Mouse (Mus musculus) spleen, adult 12 weeks (tissue): Measurements from ENCODE around the gene Gabrb1.
"Not testable (repeated sequence)": the region's sequence is repeated elsewhere in the genome, so short reads cannot be mapped to it uniquely, and the experiment has no call there.

Experiments
- DNase-seq: peaks from one replicate; pipeline ENCODE4 v3.0.0; 2022; ENCODE audit warnings: low spot score

Gene Gabrb1

DNA sequence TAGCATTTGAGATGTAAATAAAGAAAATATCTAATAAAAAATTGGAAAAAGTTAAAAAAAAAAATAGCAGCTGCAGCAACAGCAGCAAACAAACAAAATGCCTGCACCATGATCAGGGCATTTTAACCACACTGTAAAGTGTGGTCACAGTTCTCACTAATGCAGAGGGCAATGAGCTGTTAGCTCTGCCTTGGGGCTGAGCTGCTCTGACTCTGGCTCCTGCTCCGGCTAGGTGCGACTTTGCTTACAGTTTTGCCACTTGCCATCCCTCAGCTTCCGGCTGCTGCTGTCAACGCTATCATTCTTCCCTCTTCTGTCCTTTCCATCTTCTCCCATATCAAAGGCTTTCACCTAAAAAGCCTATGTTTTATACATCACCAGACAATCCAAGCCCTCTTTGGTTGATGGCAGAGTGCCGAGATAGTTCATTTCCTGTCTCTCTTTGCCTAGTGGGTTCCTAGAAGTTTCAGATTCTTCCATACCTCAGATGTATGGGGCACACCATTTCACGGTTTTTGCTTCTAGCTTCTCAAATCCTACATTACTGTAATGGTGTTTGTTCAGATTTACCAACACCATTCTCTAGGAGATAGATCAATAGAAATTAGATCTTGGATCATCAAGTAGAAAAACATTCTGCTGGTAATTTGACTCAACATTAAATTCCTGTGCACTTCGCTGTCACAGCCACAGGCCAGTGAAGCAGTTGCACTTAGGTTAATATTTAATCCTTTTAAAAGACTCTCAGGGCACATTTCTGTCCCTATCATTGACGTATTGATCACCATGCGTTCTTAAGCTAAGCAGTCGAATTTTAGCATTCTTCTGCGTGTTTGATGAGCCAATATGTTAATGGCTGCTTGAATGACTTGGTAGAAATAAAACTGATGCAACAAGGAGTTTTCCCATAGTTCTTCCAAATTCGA lies 385.6 kb downstream of the Gabrb1 start:
- DNase-seq: no peak

DNA sequence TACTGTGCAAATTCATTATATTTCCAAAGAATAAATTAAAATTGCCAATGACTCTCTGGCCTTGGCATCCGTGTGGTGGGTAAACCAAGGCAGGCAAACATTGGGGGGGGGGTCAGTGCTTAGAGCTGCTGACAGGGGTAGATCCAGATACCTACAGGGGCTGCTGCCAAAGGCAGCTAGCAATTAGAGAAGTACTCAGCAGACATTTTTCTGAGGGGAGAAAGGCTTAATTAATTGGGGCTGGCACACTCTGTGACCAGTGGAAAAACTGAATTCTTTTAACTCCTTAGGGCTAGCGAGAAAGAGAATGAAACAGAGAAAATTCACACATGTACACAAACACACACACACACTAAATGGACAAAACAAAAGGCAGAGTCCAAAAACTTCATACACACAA lies 388.3 kb downstream of the Gabrb1 start:
- DNase-seq: no peak

DNA sequence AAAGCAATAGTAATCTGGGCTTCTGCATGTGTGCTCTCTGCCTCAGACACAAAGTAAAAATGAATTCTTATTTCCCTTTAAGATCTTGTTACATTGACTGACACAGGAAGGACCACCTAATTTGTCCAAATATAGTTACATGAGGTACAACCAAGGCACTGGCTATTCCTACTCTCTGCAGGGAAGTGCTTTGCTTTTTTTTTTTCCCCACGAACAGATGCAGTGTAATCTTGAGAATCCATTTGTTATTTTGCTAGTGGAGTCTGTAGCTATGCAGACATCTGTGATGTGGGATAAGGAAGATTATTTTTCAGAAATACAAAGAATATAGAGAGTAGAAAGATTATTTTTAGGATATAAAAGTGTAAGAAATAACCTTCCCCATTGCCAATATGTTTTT lies 406.2 kb downstream of the Gabrb1 start:
- DNase-seq: no peak

DNA sequence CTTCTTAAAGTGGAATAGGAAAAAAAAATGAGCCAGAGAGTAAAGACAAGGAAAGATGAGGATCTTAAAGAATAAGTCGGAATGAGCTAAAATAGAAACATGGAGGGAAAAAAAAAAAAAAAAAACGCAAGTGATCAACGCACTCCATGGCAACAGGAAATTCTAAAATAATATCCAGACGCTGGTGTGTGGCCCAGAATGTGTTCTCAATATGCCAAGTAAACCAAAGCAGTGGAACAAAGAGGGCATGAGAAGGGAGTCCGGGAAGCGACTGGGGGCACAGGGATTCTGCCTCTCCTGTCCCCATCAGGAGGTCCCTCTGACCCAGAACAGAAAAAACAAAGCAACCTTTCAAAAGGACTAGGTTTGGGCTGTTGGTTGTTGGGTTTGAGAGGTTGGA lies 410.9 kb downstream of the Gabrb1 start:
- no peak for DNase-seq

DNA sequence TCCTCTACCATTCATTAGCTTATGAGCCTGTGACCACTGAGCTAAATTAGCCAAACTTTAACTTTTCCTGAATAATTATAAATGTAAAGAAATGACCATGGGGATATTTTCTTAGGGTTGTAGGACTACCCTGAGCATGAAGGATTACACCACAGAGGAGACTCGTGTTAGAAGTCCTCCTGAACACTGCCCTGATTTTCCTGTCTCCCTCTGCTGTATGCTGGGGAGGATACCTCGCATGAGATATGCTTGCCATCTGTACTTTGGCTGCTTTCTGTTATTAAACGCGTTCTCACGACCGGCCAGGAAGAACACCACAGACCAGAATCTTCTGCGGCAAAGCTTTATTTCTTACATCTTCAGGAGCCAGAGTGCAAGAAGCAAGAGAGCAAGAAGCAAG lies 411.5 kb downstream of the Gabrb1 start:
- not testable (repeated sequence) for DNase-seq

DNA sequence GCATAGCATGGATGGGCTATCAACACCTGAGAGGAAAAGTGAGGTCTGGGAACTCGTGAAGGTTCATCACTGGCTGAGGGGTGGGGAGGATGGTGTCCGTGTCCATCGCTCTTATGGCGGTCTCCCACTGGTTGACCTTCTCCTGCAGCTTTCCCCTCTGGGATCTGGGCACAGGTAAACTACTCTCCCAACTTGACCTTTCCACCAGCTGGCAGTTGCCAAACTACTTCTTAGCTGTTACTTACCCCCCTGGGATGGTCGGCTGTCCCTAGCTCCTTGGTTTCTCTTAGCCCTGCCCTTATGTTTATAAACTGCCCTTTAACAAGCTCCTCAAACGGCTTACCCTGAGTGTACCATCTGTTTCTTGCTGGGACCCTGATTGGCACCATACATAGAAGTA lies 418.9 kb downstream of the Gabrb1 start:
- DNase-seq: no peak

DNA sequence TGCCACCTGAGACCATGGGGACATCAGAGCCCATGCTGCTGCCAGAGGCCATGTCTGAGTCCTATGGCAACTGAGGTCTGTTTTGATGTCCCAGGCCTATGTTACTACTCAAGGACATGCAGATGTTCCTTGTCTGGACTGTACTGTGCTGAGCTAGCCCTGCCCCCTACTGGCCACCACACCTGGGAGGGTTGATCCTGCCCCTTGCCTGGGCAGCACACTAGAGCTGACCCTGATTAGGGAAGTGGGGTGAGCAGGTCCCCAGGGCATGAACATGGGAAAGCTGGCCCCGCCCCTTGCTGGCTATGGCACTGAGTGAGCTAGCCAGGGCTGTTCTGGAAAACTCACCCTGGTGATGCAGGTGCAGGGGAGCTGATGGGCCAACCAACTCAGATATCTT lies 428.6 kb downstream of the Gabrb1 start:
- DNase-seq: no peak

DNA sequence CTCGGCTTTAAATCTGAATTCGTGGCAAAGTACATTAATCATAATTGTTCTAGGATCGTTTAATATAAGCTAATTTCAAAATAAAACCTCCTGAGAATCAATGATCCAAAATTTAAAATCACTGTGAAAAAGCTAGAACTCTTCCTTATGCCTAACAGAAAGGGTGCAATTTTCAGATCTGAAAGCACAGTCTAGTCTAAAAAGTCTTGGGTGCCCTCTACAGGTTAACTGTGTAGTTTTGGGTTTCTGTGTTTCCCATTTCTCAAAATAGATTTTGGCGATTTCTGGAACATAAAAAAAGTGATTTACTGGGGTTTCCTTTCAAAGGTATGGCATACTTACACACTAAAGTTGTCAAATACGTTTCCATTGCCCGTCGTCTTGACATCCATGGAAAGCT lies 436.7 kb downstream of the Gabrb1 start:
- no peak for DNase-seq

DNA sequence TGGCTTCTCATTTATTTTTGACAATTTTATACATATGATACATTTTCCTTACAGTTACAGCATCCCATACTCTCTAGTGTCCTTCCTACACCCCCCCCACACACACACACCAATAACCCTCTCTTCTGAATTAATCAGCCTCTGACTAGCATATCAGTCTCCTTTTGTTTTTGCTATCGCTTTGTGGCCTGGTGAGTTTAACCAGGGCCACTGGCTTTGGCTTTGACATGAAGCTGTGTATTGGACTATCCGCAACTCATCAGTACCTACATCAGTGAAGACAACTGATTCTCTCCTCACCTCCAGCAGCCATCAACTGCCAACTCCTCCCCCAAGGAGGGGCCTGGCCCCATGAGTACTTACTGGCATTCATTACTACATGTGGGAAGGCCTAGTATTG lies 437.1 kb downstream of the Gabrb1 start:
- DNase-seq: no peak

DNA sequence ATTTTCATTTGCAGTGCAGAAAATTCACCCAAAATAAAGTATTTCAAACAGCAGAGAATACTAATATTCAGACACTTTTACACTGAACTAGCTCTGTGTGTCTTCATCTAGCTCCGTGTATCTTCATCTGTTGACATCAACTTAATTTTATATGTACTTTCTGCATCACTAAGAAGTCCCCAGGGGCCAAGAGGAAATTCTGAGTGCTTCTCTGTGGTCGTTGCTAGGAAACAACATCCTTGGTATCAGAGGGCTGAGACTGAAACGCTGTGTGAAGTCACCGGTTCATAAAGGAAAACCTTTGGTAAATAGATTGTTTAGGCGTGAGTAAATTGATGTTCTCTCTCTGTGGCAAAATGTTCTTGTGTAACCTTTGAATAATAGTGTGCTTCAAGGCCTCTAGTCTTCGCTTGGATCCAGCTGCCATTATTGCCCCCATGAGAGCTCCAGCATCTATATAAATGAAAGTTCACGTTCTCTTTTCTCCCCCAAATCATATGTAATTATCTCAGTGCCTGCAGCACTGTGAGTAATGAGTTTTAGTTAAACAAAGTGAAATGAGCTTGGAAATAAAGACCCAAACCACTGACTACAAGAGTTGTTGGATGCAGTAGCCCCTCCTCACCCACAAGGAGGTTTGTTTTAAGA lies 446.5 kb downstream of the Gabrb1 start:
- DNase-seq: no peak

DNA sequence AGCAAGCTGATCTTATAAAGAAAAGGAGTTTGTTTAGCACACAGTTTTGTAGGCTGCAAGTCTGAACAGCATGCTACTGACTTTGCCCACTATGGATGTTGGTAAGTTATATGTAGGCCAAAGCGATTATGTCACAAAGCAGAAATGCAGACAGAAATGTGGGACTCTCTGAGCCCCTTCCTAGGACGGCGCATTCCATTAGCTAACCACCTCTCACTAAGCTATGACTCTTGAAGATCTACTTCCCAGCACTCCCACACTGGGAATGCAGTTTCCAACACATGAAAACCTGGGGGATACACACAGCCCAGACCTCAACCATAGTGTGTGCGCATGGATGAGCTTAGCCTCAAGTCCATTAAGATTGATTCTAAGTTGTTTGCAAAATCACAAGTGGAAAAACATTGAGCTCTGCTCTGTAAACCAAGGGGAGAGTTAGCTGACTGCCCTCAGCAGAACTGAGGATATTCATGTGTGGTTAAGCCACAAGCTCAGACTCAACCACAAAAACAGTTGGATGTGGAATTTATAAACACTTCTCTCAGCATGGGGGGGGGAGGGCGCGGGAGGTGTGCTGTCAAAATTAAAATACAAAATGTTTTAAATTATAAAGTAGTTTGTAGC lies 464.6 kb downstream of the Gabrb1 start:
- no peak for DNase-seq

DNA sequence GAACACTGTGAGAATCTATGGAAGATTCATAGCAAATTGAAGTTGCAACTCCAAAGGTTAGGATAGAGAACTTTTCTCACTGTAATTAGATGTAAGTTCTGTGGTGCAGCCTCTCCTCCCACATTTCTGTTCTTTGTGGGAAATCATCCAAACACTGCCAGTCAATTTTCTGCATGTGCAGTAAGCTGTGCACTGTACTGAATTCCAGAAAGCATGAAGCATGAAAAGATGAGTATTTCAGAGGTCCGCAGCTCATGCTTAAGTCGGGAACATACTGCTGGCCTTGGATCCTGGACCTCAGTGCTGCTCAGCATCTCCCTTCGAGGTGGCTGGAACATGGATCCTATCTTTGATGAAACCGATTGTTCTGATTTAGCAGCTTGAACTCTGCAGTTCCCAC lies 468.8 kb downstream of the Gabrb1 start:
- no peak for DNase-seq

DNA sequence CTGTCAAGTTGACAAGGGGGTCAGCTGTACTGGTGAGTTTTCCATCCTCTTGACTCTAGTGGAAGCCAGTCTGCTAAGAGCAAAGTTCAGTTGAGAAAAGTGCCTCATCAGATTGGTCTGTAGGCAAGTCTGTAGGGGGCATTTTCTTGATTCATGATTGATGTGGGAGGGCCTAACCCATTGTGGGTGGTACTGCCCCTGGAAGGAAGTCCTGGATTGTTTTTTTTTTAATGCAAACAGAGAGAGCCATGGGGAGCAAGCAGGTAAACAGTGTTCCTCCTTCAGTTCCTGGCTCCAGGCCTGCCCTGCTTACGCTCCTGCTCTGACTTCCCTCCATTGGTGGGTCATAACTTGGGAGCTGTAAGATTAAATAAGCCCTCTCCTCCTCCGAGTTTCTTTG lies 476.0 kb downstream of the Gabrb1 start:
- no peak for DNase-seq

DNA sequence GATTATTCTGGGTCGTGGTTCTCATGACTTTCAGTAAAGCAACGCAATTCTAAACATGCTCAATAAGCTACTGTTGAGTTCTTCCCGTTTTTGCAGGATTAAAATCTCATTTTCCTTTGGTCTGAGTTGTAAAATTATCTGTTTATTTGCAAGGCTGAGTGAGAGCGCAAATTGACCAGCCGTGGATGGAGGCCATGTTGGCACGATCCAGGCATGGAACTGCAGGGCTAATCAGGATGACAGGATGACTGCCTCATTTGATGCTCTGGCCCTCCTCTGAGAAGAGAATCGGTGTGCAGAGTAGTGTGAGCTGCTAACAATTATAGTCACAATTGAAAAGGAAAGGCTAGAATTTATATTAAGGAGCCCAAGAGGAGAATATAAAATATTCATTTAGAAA lies 480.3 kb downstream of the Gabrb1 start:
- DNase-seq: no peak

DNA sequence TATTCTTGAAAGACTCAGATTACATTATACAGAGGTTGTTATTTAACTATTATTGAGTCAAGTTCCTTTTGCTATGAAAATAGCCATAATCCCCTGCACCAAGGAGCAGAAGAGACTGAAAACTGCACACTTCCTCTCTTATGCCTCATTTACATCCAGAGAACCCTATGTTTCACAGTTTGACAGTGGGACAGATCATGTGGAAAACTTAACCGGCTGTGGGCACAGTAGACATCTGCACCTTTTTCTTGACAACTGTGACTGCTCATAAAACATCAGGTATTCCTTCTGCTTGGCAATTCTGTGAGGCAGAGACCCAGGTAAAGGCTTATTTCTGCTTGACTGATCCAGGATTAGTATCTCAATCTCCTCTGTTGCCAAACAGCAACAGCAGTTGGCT lies 481.7 kb downstream of the Gabrb1 start:
- no peak for DNase-seq

DNA sequence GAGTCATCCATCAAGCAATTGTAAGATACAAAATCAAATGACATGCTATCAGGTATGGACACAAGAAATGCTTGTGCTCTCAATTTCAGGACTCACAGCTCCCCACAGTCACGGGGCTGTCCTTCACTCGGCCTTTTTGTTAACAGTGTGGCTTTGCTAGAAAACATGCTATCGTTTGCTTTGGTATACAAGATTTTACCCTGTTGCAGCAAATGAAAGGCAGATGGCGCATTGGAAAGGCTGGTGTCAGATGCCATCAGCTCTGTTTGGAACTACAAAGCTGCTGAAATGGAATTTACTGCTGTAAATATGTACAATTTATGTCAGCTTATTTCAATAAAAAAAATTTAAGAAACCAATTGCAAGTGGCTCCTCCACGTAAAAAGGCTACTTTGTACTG lies 490.8 kb downstream of the Gabrb1 start:
- no peak for DNase-seq

DNA sequence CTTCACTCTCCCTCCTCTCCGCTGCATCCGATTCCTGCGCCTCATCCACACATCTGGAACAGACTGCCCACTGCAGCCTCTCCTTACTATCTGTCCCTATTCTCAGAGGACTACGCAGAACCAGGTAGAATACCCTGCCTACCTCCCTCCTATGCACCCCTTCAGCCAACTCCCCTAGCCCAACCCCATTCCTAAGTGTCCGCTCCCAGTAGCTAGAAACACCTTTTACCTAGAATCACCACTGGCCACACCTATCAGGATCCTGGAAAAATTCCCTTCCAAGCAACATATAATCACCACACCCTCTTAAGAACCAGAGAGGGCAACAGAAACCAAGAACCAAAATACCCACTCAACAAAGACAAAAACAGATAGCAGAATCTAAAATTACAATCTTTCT lies 493.0 kb downstream of the Gabrb1 start:
- DNase-seq: no peak

DNA sequence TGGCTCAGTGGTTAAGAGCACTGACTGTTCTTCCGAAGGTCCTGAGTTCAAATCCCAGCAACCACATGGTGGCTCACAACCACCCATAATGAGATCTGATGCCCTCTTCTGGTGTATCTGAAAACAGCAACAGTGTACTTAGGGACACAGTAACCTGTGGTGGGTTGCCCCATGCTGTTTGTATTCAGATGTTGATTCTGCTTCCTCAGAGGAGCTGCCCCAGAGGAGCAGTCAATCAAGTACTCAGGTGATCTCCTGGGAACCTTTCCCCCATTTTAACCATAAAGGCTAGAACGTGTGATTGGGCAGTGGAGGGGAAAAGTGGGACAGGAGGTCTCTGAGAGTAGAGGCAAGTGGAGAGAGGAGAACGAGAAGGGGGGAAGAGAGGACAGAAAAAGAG lies 497.8 kb downstream of the Gabrb1 start:
- not testable (repeated sequence) for DNase-seq

DNA sequence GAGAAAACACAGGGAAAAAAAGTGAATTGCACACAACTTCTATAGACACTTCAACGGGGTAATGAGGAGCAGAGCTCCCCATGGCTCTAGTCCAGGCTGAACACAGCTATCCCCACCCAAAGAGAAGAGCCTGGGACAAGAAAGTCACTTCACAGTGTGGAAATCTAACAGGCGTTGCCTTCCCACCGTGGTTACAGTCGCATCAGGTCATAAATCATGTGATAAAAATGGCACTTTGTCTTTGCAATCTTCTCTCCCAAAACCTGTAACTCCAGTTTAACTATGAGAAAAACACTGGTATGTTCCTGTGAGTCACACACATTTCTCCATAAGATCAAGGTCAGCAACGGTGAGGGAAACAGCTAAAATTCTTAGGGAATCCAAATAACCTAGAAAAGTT lies 498.7 kb downstream of the Gabrb1 start:
- DNase-seq: no peak

DNA sequence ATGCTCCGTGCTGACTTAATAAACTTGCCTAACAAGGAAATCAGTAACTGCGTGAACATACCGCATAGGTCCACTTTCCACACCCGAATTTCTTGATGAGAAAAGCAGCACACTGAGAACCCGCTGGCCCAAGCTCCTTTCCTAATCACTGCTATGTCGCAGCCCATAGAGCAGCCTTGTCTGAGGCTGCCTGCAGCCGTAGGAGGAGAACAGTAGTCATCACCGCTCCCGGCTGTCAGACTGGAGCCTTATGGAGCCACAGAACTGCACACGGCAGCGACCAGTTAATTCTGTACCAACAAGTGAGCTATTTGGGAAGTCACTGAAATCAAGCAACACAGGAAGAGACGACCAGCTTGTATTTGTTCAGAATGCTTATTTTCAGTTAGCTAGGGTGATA lies 500.8 kb downstream of the Gabrb1 start:
- no peak for DNase-seq

DNA sequence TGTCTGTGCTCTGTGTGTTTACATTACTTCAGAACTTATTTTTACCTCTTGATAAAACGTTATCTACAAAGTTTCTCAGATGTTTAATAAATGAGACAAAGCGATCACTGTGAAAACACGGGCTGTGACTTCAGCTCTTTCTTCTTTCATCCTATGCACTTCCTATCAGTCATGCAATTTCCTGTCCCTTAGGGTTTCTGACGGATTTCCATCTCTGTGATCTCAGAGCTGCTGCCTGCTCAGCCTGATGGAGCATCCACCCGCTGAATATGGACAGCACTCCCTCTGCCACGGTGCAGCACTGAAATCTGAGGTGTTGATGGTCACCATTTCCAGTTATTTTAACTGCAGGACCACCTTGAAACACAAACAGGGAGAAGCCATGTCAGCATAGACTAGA lies 501.6 kb downstream of the Gabrb1 start:
- no peak for DNase-seq

DNA sequence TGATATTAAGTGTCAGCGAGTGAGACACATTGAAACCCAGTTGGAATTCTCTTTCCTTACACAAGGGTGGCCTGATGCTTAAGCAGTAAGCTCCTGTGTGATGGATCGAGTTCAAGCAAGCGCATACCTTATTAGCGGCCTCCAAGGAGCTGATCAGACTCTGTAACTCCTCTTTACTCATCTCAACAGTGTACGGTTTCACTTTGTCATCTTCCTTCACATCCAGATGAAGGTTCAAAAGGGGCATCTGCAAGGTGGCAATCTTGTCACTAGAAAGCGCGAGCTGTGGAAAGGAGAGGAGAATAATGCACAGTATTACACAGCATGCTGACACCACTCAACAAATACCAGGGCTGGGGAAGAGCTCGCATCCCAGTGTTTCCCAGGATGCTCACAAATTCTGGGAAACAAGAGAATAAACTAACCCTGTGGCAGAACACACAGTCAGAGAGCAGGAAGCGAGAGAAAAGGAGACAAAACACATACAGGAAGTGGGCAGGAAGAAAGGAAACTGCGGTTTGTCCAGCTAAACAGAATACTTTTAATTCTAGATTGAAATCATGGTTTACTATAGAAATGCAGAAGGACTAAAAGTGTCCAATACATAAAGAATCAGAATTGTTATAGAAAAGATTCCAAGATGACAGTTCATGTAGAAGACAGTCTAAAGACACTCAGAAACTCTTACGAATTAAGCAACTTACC lies 503.0 kb downstream of the Gabrb1 start:
- DNase-seq: no peak

DNA sequence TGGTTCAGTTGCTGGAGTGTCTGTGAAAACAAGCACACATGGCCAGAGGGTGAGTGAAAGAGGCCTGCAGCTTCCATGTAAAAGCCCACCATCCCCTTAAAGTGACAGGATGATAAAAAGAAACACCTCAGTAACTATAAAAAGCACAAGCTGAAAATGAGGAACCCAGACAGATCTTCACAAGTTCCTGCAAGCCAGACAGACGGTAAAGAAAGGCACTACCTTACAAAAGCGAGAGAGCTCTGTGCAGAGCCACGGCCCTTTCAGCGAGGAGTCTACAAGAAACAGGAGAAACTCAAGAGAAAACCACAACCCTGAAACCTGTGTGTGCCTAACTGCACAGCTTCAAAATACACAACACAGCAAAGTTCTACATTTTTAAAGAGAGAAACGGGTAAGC lies 504.9 kb downstream of the Gabrb1 start:
- DNase-seq: no peak
